Mouse (Mus musculus) thymus, adult 2 months (tissue): ENCODE data around the gene Casp7.

Experiments used
- CTCF ChIP-seq: fragments of 200-500 bp; IDR thresholded peaks from 2 replicates; pipeline ENCODE4 v1.5.1; 2012; ENCODE audit warnings: mild to moderate bottlenecking, control low read depth, low read length, moderate library complexity, borderline replicate concordance; ENCODE audit not compliant: control insufficient read depth, poor library complexity, insufficient read depth; ENCODE audit errors: extremely low read depth
- POLR2A ChIP-seq: fragments of 200-500 bp; IDR thresholded peaks from 2 replicates; pipeline ENCODE4 v1.6.1; 2012; ENCODE audit warnings: mild to moderate bottlenecking, low read length, control low read depth, moderate library complexity; ENCODE audit not compliant: control insufficient read depth, poor library complexity, insufficient read depth; ENCODE audit errors: extremely low read depth

GRCm38 (mm10) chr19:56419452-56419851, 22.5 kb downstream of the Casp7 start:
- TF ChIP-seq CTCF = no peak
- TF ChIP-seq POLR2A = no peak
